In genomic region chr3:157947383-157948280, GRCm38 (mm10) we compare ENCODE assay signal across 8 mouse cellular contexts. TPM values are rescaled to one million over a fixed set of nuclear protein-coding genes. Genes with fewer than 3 reads are reported as not detected.
DNase-seq lines count a peak whose midpoint lies in the region; ATAC-seq and TF ChIP-seq lines count a peak whose summit lies in the region.

No protein-coding gene starts in this region.

- peaks cover 2 to 37% of the 10 kb centered on the region in 2 experiments; a peak in 3 of 4 replicates for H3K4me1 ChIP-seq in CH12.LX (ENCODE audit: control insufficient read depth in 1 of 2, insufficient read depth in 2 of 2)
- peaks cover 3% of the 10 kb centered on the region; the same call in 1 of the 2 replicates for H3K4me1 ChIP-seq in neural tube, embryonic 11.5 days (ENCODE audit: control insufficient read depth, insufficient read depth, low read length)

- DNase-seq in 3134 (ENCODE audit: extremely low read depth, insufficient read length, low spot score): peak; percentile 68
- DNase-seq in CH12.LX (ENCODE audit: extremely low read depth): peak; percentile 31
- peak; percentile 40 to 48 for DNase-seq in cerebellum, postnatal 14 days
- peak; percentile 28 to 43 for DNase-seq in frontal cortex, postnatal 36 days (ENCODE audit: low spot score in 2 of 2)
- DNase-seq in kidney, adult 8-10 months: peak; percentile 66 to 71
- DNase-seq in lung, adult 18-20 months: peak; percentile 26 to 31
- DNase-seq in neural tube, embryonic 11.5 days (ENCODE audit: low spot score): peak; percentile 41
- DNase-seq in Muller cell, postnatal 12 days (ENCODE audit: inconsistent ontology term): no peak

- peaks cover 2% of the 10 kb centered on the region for H3K27me3 ChIP-seq in CH12.LX (replicated peaks)
- no peaks in the 10 kb centered on the region for H3K27me3 ChIP-seq in neural tube, embryonic 11.5 days (ENCODE audit: control insufficient read depth, insufficient read depth, low read length)

- peak overlapping the region; percentile 83 for H3K4me2 ChIP-seq in CH12.LX (ENCODE audit: insufficient read depth, low read depth, poor library complexity, severe bottlenecking)
- H3K4me2 ChIP-seq in neural tube, embryonic 11.5 days (ENCODE audit: low read depth): peak overlapping the region; percentile 89

- peak; percentile 62 for ATAC-seq in neural tube, embryonic 11.5 days (ENCODE audit: insufficient read depth, low FRiP score, low TSS enrichment)

- in situ Hi-C loops in CH12.LX (cut with MboI; ENCODE audit: low pct_ligation_motif_present, low pct_unique_long_range_greater_than_20kb, low sequenced_read_pairs): loop anchor here (25.0 kb wide), 1 partner anchor 315 kb away; no protein-coding TSS in a partner anchor

- no peak for TF ChIP-seq EP300 in CH12.LX (IDR thresholded peaks at IDR 0.05; ENCODE audit: low read length)

- no peaks in the 10 kb centered on the region for H3K9me3 ChIP-seq in CH12.LX (replicated peaks; ENCODE audit: low read length)
- no peaks in the 10 kb centered on the region for H3K9me3 ChIP-seq in neural tube, embryonic 11.5 days (ENCODE audit: control insufficient read depth, low read length)

- TF ChIP-seq RAD21 in CH12.LX (IDR thresholded peaks at IDR 0.05; ENCODE audit: low read depth, low read length): no peak

- peaks cover 52% of the 10 kb centered on the region for H3K79me2 ChIP-seq in CH12.LX (replicated peaks; ENCODE audit: control insufficient read depth, extremely low read depth, insufficient read depth, poor library complexity, severe bottlenecking)

- peak overlapping the region; percentile 85 for H3K9ac ChIP-seq in CH12.LX (ENCODE audit: insufficient read depth, low read depth)
- peak overlapping the region; percentile 97 for H3K9ac ChIP-seq in neural tube, embryonic 11.5 days (ENCODE audit: low read length)

- H3K27ac ChIP-seq in CH12.LX (ENCODE audit: insufficient read depth, low read depth): peak overlapping the region; percentile 80
- peak overlapping the region; percentile 95 for H3K27ac ChIP-seq in neural tube, embryonic 11.5 days (ENCODE audit: low read depth, low read length)

- peak overlapping the region; percentile 77 to 97 (median 82) for H3K4me3 ChIP-seq in CH12.LX (replicated peaks in 1 of 3; ENCODE audit: low read depth in 2 of 3, low read length in 2 of 3, poor library complexity in 1 of 3)
- peak overlapping the region; percentile 94 for H3K4me3 ChIP-seq in neural tube, embryonic 11.5 days (ENCODE audit: low read depth, low read length)

- H3K36me3 ChIP-seq in CH12.LX (replicated peaks in 1 of 2; ENCODE audit: control insufficient read depth in 1 of 2, insufficient read depth in 1 of 2, low read length in 1 of 2): peaks cover 0 to 22% of the 10 kb centered on the region in 2 experiments
- H3K36me3 ChIP-seq in neural tube, embryonic 11.5 days (ENCODE audit: control insufficient read depth, insufficient read depth, low read length): no peaks in the 10 kb centered on the region; the same call in 1 of the 2 replicates

- WGBS in neural tube, embryonic 11.5 days: under 1% methylated on average over 86 of the region's 93 CpGs

- no peak for TF ChIP-seq CTCF in CH12.LX (conservative IDR thresholded peaks at IDR 0.05 in 1 of 2, IDR thresholded peaks at IDR 0.05 in 1 of 2; ENCODE audit: low read depth in 2 of 2, low read length in 2 of 2)

- no peak for TF ChIP-seq POLR2A in CH12.LX (IDR thresholded peaks at IDR 0.05; ENCODE audit: low read depth, low read length)

- dilution Hi-C loops in CH12.LX (cut with MboI; ENCODE audit: extremely low pct_ligation_motif_present, extremely low pct_unique_long_range_greater_than_20kb, low sequenced_read_pairs): no loop called here

TF ChIP-seq in CH12.LX, 34 proteins besides CTCF, POLR2A, EP300 and RAD21:
- 0 out of 2 replicates have a peak, but pooled peaks have one; percentile 16 for TF ChIP-seq CHD1 (IDR thresholded peaks at IDR 0.05; ENCODE audit: low read depth, low read length)
- TF ChIP-seq KAT2A (IDR thresholded peaks at IDR 0.05; ENCODE audit: insufficient replicate concordance, low read length): no peak

RNA-seq across cellular contexts. Expression of gene Ankrd13c, which starts 0.6 kb away (rescaled TPM):
- total RNA-seq in CH12.LX (2012; rRNA removed) (18.9 and 28.7 TPM in 2 replicates), CH12.LX (2014; rRNA removed) (54.1 and 54.4 TPM in 2 replicates)
- 65.3 and 73.3 TPM in 2 replicates for polyA plus RNA-seq in CH12.LX (2012; ENCODE audit: insufficient read length, low read depth)
- polyA plus RNA-seq in neural tube, embryonic 11.5 days (2014; fragmentation: Nextera tagmentation; extraction: Ambion mirVana): 19.7 and 19.8 TPM in 2 replicates

RNA-seq across cellular contexts. Expression of gene Cth, which starts 22.8 kb away (rescaled TPM):
- total RNA-seq in CH12.LX (2012; rRNA removed) (162 and 370 TPM in 2 replicates), CH12.LX (2014; rRNA removed) (574 and 637 TPM in 2 replicates)
- 183 and 187 TPM in 2 replicates for polyA plus RNA-seq in CH12.LX (2012; ENCODE audit: insufficient read length, low read depth)
- polyA plus RNA-seq in neural tube, embryonic 11.5 days (2014; fragmentation: Nextera tagmentation; extraction: Ambion mirVana): 10.9 and 12.7 TPM in 2 replicates

Comparison
In these comparisons a context has a peak if more than half of its experiments do, and no peak if none do; other contexts are left out.
1. RNA of gene Cth, which starts 22.8 kb away (polyA plus RNA-seq): 183 to 187 TPM in CH12.LX; 10.9 to 12.7 TPM in neural tube, embryonic 11.5 days; every median in the first group is over 10 times any median in the second.